Mouse (Mus musculus): Measurements from ENCODE around the gene Mcemp1.

Gene Mcemp1

DNA sequence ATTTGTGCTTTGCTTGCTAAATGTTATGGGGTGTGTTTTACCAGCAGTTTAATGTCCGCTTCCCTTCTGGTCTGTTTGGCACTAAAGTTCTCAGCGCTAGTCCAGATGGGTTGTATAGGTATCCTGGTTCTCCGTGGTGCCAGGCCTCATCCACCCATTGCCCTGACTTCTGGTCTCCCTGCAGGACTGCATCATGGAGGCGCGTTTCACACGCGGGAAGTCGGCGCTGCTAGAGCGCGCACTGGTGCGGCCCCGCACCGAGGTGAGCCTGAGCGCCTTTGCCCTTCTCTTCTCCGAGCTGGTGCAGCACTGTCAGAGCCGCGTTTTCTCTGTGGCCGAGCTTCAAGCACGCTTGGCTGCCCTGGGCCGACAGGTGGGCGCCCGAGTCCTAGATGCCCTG, 13.3 kb downstream of the Mcemp1 start:
- peaks cover 4% of the 10 kb centered on the region; the same call in 1 of the 2 replicates for H3K27me3 ChIP-seq (ENCODE audit: insufficient read depth, low read length)
- peaks cover 33% of the 10 kb centered on the region for H3K36me3 ChIP-seq (ENCODE audit: insufficient read depth, low read length)
- TF ChIP-seq NANOG (IDR thresholded peaks at IDR 0.05; ENCODE audit: borderline replicate concordance, low read length) = no peak
- no peak for TF ChIP-seq CTCF (conservative IDR thresholded peaks at IDR 0.05; ENCODE audit: low read length)
- TF ChIP-seq POU5F1 (IDR thresholded peaks at IDR 0.05; ENCODE audit: borderline replicate concordance, low read length) = no peak
- peaks cover 39% of the 10 kb centered on the region for H3K4me1 ChIP-seq (replicated peaks; ENCODE audit: low read depth, low read length)
- H3K4me3 ChIP-seq (replicated peaks; ENCODE audit: low read length) = peak overlapping the region; percentile 77
- no peaks in the 10 kb centered on the region for H3K9me3 ChIP-seq (ENCODE audit: low read length)

DNA sequence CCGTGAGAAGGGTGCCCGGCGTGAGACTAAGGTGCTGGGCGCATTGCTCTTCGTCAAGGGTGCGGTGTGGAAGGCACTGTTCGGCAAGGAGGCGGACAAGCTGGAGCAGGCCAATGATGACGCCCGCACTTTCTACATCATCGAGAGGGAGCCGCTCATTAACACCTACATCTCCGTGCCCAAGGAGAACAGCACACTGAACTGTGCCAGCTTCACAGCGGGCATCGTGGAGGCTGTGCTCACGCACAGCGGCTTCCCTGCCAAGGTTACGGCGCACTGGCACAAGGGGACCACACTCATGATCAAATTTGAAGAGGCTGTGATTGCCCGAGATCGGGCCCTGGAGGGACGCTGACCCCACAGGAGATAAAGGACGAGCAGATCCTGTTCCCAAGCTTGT, 13.7 kb downstream of the Mcemp1 start:
- TF ChIP-seq POU5F1 (IDR thresholded peaks at IDR 0.05; ENCODE audit: borderline replicate concordance, low read length) (no peak), CTCF (conservative IDR thresholded peaks at IDR 0.05; ENCODE audit: low read length) (no peak)
- Histone ChIP-seq H3K4me1 (replicated peaks; ENCODE audit: low read depth, low read length) (peaks cover 39% of the 10 kb centered on the region), H3K27me3 (ENCODE audit: insufficient read depth, low read length) (peaks cover 4% of the 10 kb centered on the region; the same call in 1 of the 2 replicates), H3K4me3 (replicated peaks; ENCODE audit: low read length) (peak overlapping the region; percentile 77), H3K36me3 (ENCODE audit: insufficient read depth, low read length) (peaks cover 33% of the 10 kb centered on the region), H3K9me3 (ENCODE audit: low read length) (no peaks in the 10 kb centered on the region)

DNA sequence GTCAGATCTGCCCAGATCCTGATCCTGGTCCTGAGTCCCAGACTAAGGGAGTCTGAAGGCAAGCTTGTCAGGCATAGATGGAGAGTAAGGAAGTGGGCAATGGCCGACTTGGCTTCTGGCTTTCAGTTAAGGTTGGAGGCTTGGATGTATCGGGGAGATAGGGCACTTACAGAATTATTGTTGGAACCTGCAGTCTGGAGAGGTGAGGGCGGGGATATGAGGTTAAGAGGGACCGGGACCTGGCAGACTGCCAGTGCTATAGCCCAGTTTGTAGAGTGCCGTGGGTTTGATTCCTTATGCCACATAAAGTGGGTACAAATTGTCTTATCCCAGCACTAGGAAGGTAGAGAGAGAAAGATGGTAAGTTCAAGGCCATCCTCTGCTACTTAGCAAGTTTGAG, 14.1 kb downstream of the Mcemp1 start:
- Histone ChIP-seq H3K4me1 (replicated peaks; ENCODE audit: low read depth, low read length) (peaks cover 39% of the 10 kb centered on the region), H3K36me3 (ENCODE audit: insufficient read depth, low read length) (peaks cover 33% of the 10 kb centered on the region), H3K27me3 (ENCODE audit: insufficient read depth, low read length) (peaks cover 4% of the 10 kb centered on the region; the same call in 1 of the 2 replicates), H3K9me3 (ENCODE audit: low read length) (no peaks in the 10 kb centered on the region), H3K4me3 (replicated peaks; ENCODE audit: low read length) (peak overlapping the region; percentile 77)
- TF ChIP-seq POU5F1 (IDR thresholded peaks at IDR 0.05; ENCODE audit: borderline replicate concordance, low read length) (no peak), NANOG (IDR thresholded peaks at IDR 0.05; ENCODE audit: borderline replicate concordance, low read length) (no peak), CTCF (conservative IDR thresholded peaks at IDR 0.05; ENCODE audit: low read length) (no peak)

DNA sequence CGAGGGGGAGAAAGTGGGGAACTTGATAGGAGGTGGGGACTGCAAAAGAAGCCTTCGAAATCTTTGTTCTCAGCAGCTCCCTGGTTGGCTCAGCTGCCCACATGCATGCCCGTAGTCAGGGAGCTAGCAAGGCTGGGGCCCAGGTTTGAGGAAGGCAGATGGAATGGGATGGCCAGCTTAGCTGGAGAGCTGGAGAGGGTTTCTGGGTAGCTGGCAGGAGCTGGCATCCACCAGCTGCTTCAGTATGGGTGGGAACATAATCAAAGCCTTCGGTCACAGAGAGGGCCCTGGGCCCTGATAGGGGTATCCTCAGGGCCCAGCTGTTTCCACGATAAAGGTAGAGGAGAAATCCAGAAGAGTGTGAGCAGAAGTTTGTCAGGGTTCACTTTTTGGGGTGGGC, 16.9 kb downstream of the Mcemp1 start:
- Histone ChIP-seq H3K4me1 (replicated peaks; ENCODE audit: low read depth, low read length) (peaks cover 27% of the 10 kb centered on the region), H3K36me3 (ENCODE audit: insufficient read depth, low read length) (peaks cover 33% of the 10 kb centered on the region), H3K4me3 (replicated peaks; ENCODE audit: low read length) (no peak overlapping the region), H3K27me3 (ENCODE audit: insufficient read depth, low read length) (peaks cover 5% of the 10 kb centered on the region; the same call in 1 of the 2 replicates), H3K9me3 (ENCODE audit: low read length) (no peaks in the 10 kb centered on the region)
- TF ChIP-seq POU5F1 (IDR thresholded peaks at IDR 0.05; ENCODE audit: borderline replicate concordance, low read length) = no peak
- TF ChIP-seq NANOG (IDR thresholded peaks at IDR 0.05; ENCODE audit: borderline replicate concordance, low read length) = no peak
- no peak for TF ChIP-seq CTCF (conservative IDR thresholded peaks at IDR 0.05; ENCODE audit: low read length)

DNA sequence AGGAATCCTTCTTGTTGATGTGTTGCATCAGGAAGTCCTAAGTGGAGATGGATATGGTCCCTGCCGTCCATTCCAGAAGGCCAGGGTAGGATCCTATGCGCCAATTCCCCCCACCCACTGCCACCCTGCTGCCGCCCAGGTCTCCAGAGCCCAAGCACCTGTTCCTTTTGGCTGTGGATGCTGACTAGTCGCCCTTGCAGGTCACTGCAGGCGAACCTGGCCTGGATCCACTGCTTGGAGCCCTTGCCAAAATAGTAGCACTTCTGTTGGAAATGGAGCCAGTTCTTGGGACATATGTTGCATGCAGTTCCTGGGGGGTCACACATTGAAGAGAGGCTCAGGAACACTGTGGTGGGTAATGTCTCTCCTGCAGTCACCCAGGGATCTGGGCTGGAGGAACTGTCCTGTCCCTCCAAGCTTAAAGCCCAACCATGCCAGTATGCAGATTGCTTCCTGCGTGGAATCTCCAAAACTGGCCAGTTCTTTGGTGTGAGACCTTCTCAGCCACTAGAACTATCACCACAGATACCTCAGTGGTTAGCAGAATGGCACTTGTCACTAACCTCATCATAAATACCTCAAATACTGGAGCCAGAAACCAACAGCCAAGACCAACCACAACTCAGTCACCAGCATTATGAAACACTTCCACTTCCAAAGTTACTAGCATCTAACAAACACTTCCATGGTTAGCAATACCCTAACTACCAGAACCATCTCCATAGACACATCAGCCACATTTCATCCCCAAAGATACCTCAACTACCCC, 18.0 kb downstream of the Mcemp1 start:
- Histone ChIP-seq H3K27me3 (ENCODE audit: insufficient read depth, low read length) (peaks cover 9% of the 10 kb centered on the region), H3K36me3 (ENCODE audit: insufficient read depth, low read length) (peaks cover 33% of the 10 kb centered on the region), H3K4me3 (replicated peaks; ENCODE audit: low read length) (no peak overlapping the region), H3K9me3 (ENCODE audit: low read length) (no peaks in the 10 kb centered on the region), H3K4me1 (replicated peaks; ENCODE audit: low read depth, low read length) (peaks cover 16% of the 10 kb centered on the region)
- TF ChIP-seq CTCF (conservative IDR thresholded peaks at IDR 0.05; ENCODE audit: low read length) (no peak), NANOG (IDR thresholded peaks at IDR 0.05; ENCODE audit: borderline replicate concordance, low read length) (no peak), POU5F1 (IDR thresholded peaks at IDR 0.05; ENCODE audit: borderline replicate concordance, low read length) (no peak)

DNA sequence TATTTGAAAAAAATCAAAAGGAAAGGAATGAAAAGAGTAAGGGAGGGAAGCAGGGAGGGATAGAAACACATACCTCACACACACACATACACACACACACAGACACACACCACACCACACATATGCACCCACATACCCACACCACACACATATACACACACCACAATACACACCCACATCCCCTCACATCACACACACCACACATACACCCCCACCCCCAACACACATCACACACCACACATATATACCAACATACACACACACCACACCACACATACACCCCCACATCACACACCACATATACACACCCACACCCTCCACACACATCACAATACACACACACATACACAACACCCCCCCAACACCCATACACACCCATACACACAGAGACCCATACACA, 19.0 kb downstream of the Mcemp1 start:
- peaks cover 26% of the 10 kb centered on the region for H3K36me3 ChIP-seq (ENCODE audit: insufficient read depth, low read length)
- H3K4me1 ChIP-seq (replicated peaks; ENCODE audit: low read depth, low read length) = peaks cover 7% of the 10 kb centered on the region
- peaks cover 6% of the 10 kb centered on the region; the same call in 1 of the 2 replicates for H3K9me3 ChIP-seq (ENCODE audit: low read length)
- no peak for TF ChIP-seq NANOG (IDR thresholded peaks at IDR 0.05; ENCODE audit: borderline replicate concordance, low read length)
- TF ChIP-seq CTCF (conservative IDR thresholded peaks at IDR 0.05; ENCODE audit: low read length) = no peak
- TF ChIP-seq POU5F1 (IDR thresholded peaks at IDR 0.05; ENCODE audit: borderline replicate concordance, low read length) = no peak
- H3K4me3 ChIP-seq (replicated peaks; ENCODE audit: low read length) = no peak overlapping the region
- peaks cover 10% of the 10 kb centered on the region for H3K27me3 ChIP-seq (ENCODE audit: insufficient read depth, low read length)

DNA sequence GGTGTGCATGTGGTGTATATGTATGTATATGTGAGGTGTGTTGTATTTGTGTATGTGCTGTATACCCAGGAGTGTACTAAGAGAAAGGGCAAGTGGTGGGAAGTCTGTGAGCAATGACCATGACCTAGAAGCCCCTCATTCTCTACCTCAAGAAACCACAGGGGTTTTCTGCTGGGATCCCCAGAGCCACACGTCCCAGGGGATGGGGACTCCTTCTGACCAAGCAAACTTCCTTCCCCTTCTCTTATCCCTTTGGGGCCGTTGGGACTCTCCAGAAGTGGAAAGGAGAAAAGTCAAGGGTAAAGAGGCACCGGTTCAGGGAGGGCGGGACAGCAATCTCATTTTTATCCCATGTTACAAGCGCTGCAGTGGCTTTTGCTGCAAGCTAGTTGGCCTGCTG, 19.9 kb downstream of the Mcemp1 start:
- TF ChIP-seq POU5F1 (IDR thresholded peaks at IDR 0.05; ENCODE audit: borderline replicate concordance, low read length) (no peak), NANOG (IDR thresholded peaks at IDR 0.05; ENCODE audit: borderline replicate concordance, low read length) (no peak), CTCF (conservative IDR thresholded peaks at IDR 0.05; ENCODE audit: low read length) (no peak)

DNA sequence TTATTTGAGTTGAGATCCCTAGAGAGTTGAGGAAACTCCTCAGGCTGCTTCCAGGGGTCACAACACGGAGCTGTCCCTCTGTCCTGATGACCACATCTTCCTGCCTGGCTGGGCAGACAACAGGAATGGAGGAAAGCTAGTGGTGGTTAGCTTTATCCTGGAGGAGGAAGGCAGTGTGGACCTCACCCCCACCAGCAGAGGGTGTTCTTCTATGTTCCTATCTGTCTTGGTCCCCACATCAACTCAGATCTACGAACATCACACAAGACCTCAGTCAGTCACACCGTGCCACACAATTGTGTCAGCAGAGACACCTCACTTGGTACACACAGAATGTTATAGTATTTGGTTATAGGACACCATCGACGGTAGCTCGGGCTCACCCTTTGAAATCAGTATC, 22.0 kb downstream of the Mcemp1 start:
- Histone ChIP-seq H3K9me3 (ENCODE audit: low read length) (peaks cover 23% of the 10 kb centered on the region), H3K4me1 (replicated peaks; ENCODE audit: low read depth, low read length) (no peaks in the 10 kb centered on the region; the same call in 1 of the 2 replicates), H3K36me3 (ENCODE audit: insufficient read depth, low read length) (0 out of 2 replicates have a peak, but pooled peaks cover under 1% of the 10 kb centered on the region), H3K27me3 (ENCODE audit: insufficient read depth, low read length) (peaks cover 16% of the 10 kb centered on the region), H3K4me3 (replicated peaks; ENCODE audit: low read length) (no peak overlapping the region)
- TF ChIP-seq CTCF (conservative IDR thresholded peaks at IDR 0.05; ENCODE audit: low read length) (no peak), NANOG (IDR thresholded peaks at IDR 0.05; ENCODE audit: borderline replicate concordance, low read length) (no peak), POU5F1 (IDR thresholded peaks at IDR 0.05; ENCODE audit: borderline replicate concordance, low read length) (peak; percentile 2; the same call in 1 of the 2 replicates)

More for the DNA sequence above, 19.9 kb downstream of the Mcemp1 start:
- H3K36me3 ChIP-seq (ENCODE audit: insufficient read depth, low read length) = peaks cover 17% of the 10 kb centered on the region
- no peak overlapping the region for H3K4me3 ChIP-seq (replicated peaks; ENCODE audit: low read length)
- peaks cover 16% of the 10 kb centered on the region for H3K27me3 ChIP-seq (ENCODE audit: insufficient read depth, low read length)
- H3K4me1 ChIP-seq (replicated peaks; ENCODE audit: low read depth, low read length) = no peaks in the 10 kb centered on the region; the same call in 1 of the 2 replicates
- peaks cover 9% of the 10 kb centered on the region; the same call in 1 of the 2 replicates for H3K9me3 ChIP-seq (ENCODE audit: low read length)

Data from E14TG2a.4 (cell line).